Mouse (Mus musculus) spleen, postnatal 4 days (tissue): ENCODE measurements at regions not wholly inside any gene's neighbourhood (a gene's known extent, or its start where the extent isn't known, plus 50 kb on each side); places are given as distances from the start of the nearest gene placed in this dataset.
"Not testable (repeated sequence)": the region's sequence is repeated elsewhere in the genome, so short reads cannot be mapped to it uniquely, and the experiment has no call there.

ENCODE experiments used
- DNase-seq, 2 experiments: peaks; one replicate each; pipeline ENCODE4 v3.0.0; 2022; ENCODE audit warnings: low spot score in 2 of 2

GRCm38 (mm10) chr3:21935571-21936261 lies 140.7 kb upstream of the Tbl1xr1 start:
- peak; percentile 82 to 93 for DNase-seq

GRCm38 (mm10) chr3:21936262-21936603 lies 140.2 kb upstream of the Tbl1xr1 start:
- DNase-seq: no peak

GRCm38 (mm10) chr3:21936616-21937015 lies 139.8 kb upstream of the Tbl1xr1 start:
- DNase-seq: no peak

GRCm38 (mm10) chr3:21937281-21938035 lies 139.0 kb upstream of the Tbl1xr1 start:
- DNase-seq: no peak

- no peak for DNase-seq
Measured at GRCm38 (mm10) chr3:21938071-21938848, 138.2 kb upstream of the Tbl1xr1 start.

- DNase-seq: no peak
Measured at GRCm38 (mm10) chr3:21939738-21940137, 136.7 kb upstream of the Tbl1xr1 start.

GRCm38 (mm10) chr3:21941596-21941995 lies 134.9 kb upstream of the Tbl1xr1 start:
- no peak for DNase-seq

- DNase-seq: no peak
Measured at GRCm38 (mm10) chr3:21942912-21943311, 133.5 kb upstream of the Tbl1xr1 start.

GRCm38 (mm10) chr3:21945775-21946174 lies 130.7 kb upstream of the Tbl1xr1 start:
- DNase-seq: no peak

GRCm38 (mm10) chr3:21947320-21948073 lies 129.0 kb upstream of the Tbl1xr1 start:
- DNase-seq: no peak

GRCm38 (mm10) chr3:21948074-21948659 lies 128.3 kb upstream of the Tbl1xr1 start:
- no peak for DNase-seq

- DNase-seq: no peak
Measured at GRCm38 (mm10) chr3:21949459-21949858, 127.0 kb upstream of the Tbl1xr1 start.

GRCm38 (mm10) chr3:21950571-21950970 lies 125.9 kb upstream of the Tbl1xr1 start:
- DNase-seq: no peak

- no peak for DNase-seq
Measured at GRCm38 (mm10) chr3:21951446-21952285, 124.8 kb upstream of the Tbl1xr1 start.

GRCm38 (mm10) chr3:21952695-21953415 lies 123.6 kb upstream of the Tbl1xr1 start:
- DNase-seq: no peak

GRCm38 (mm10) chr3:21953416-21953810 lies 123.0 kb upstream of the Tbl1xr1 start:
- no peak for DNase-seq

- no peak for DNase-seq
Measured at GRCm38 (mm10) chr3:21955681-21956080, 120.8 kb upstream of the Tbl1xr1 start.

- DNase-seq: not testable (repeated sequence)
Measured at GRCm38 (mm10) chr3:21957105-21957504, 119.3 kb upstream of the Tbl1xr1 start.

- DNase-seq: no peak
Measured at GRCm38 (mm10) chr3:21958595-21959286, 117.7 kb upstream of the Tbl1xr1 start.
